Mouse (Mus musculus): ENCODE results near the gene Rev1. TPM values are rescaled to one million over a fixed set of nuclear protein-coding genes. Genes with fewer than 3 reads are reported as not detected.
A peak's percentile ranks its signal among the peaks of the same experiment; 100 is the strongest.

The Rev1 gene
- total and polyA plus RNA-seq, 3 experiments, result 22.9 to 25.7 (median 23.4) TPM

DNA sequence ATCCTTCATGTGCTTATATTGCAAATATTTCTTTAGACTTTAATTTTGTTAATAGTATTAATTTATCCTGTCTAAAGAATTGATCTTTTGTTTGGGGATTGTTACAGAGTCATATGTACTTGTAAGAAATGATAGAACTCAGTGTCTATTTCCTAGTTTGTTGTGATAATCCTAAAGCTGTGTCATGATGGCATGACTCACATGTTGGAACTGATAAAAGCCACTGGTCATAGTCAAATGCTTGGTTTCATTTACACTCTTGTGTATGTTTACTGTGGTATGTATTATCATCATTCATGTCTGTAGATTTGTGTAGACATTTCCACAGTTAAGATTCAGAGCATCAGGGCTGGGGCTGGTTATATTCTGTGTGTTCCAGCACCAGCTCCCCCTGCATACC, 117.1 kb downstream of the Rev1 start:
- H3K79me2 ChIP-seq (replicated peaks; ENCODE audit: control insufficient read depth, extremely low read depth, insufficient read depth, poor library complexity, severe bottlenecking), result peaks cover 62% of the 10 kb centered on the region
- in situ Hi-C loops (cut with MboI; ENCODE audit: low pct_ligation_motif_present, low pct_unique_long_range_greater_than_20kb, low sequenced_read_pairs) (no loop called here), dilution Hi-C loops (cut with MboI; ENCODE audit: extremely low pct_ligation_motif_present, extremely low pct_unique_long_range_greater_than_20kb, low sequenced_read_pairs) (no loop called here)
- H3K9ac ChIP-seq (ENCODE audit: insufficient read depth, low read depth), result no peak overlapping the region
- peak overlapping the region; percentile 38; the same call in 1 of the 2 replicates for H3K4me2 ChIP-seq (ENCODE audit: insufficient read depth, low read depth, poor library complexity, severe bottlenecking)
- peaks cover 12 to 58% of the 10 kb centered on the region in 2 experiments for H3K4me1 ChIP-seq (ENCODE audit: control insufficient read depth in 1 of 2, insufficient read depth in 2 of 2)
- H3K36me3 ChIP-seq (replicated peaks in 1 of 2; ENCODE audit: control insufficient read depth in 1 of 2, insufficient read depth in 1 of 2, low read length in 1 of 2), result peaks cover 0 to 13% of the 10 kb centered on the region in 2 experiments
- H3K27me3 ChIP-seq (replicated peaks), result no peaks in the 10 kb centered on the region
- no peak overlapping the region for H3K4me3 ChIP-seq (replicated peaks in 1 of 3; ENCODE audit: low read depth in 2 of 3, low read length in 2 of 3, poor library complexity in 1 of 3)
- no peaks in the 10 kb centered on the region for H3K9me3 ChIP-seq (replicated peaks; ENCODE audit: low read length)
- TF ChIP-seq POLR2AphosphoS2 (IDR thresholded peaks at IDR 0.05; ENCODE audit: low read depth, low read length) (no peak), EP300 (IDR thresholded peaks at IDR 0.05; ENCODE audit: low read length) (no peak), NRF1 (IDR thresholded peaks at IDR 0.05; ENCODE audit: low read depth, low read length) (no peak), MXI1 (IDR thresholded peaks at IDR 0.05; ENCODE audit: low read depth, low read length) (no peak), TBP (conservative IDR thresholded peaks at IDR 0.05; ENCODE audit: low read depth, low read length) (0 out of 2 replicates have a peak, but pooled peaks have one; percentile 4), BHLHE40 (IDR thresholded peaks at IDR 0.05; ENCODE audit: low read depth, low read length) (no peak)
- DNase-seq (ENCODE audit: extremely low read depth), result peak; percentile 23
- no peak overlapping the region for H3K27ac ChIP-seq (ENCODE audit: insufficient read depth, low read depth)

DNA sequence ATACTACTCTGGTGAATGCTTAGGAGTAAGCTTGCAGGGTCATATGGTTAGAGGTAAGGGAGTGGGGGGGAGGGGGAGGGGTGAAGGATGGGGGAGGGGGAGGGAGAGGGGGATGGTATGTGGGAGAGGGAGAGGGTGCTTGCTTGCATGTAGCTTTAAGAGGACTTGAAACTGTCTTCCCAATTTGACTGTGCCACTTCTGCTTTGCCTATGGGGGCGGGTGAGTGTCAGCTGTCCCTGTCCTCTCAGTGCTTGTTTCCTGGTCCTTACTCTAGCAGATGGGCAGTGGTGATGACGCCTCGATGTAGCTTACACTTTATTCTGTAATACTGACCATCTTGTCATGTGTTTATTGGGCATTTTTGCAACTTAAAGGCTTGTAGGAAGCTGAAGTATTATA, 117.5 kb downstream of the Rev1 start:
- Histone ChIP-seq H3K4me3 (replicated peaks in 1 of 3; ENCODE audit: low read depth in 2 of 3, low read length in 2 of 3, poor library complexity in 1 of 3) (peak overlapping the region in 1 of 3 experiments; percentile 36), H3K36me3 (replicated peaks in 1 of 2; ENCODE audit: control insufficient read depth in 1 of 2, insufficient read depth in 1 of 2, low read length in 1 of 2) (peaks cover 0 to 12% of the 10 kb centered on the region in 2 experiments), H3K4me2 (ENCODE audit: insufficient read depth, low read depth, poor library complexity, severe bottlenecking) (peak overlapping the region; percentile 98), H3K27ac (ENCODE audit: insufficient read depth, low read depth) (peak overlapping the region; percentile 62; the same call in 1 of the 2 replicates), H3K79me2 (replicated peaks; ENCODE audit: control insufficient read depth, extremely low read depth, insufficient read depth, poor library complexity, severe bottlenecking) (peaks cover 66% of the 10 kb centered on the region), H3K9ac (ENCODE audit: insufficient read depth, low read depth) (no peak overlapping the region), H3K4me1 (ENCODE audit: control insufficient read depth in 1 of 2, insufficient read depth in 2 of 2) (peaks cover 12 to 58% of the 10 kb centered on the region in 2 experiments), H3K27me3 (replicated peaks) (no peaks in the 10 kb centered on the region), H3K9me3 (replicated peaks; ENCODE audit: low read length) (no peaks in the 10 kb centered on the region)
- dilution Hi-C loops (cut with MboI; ENCODE audit: extremely low pct_ligation_motif_present, extremely low pct_unique_long_range_greater_than_20kb, low sequenced_read_pairs) (no loop called here), in situ Hi-C loops (cut with MboI; ENCODE audit: low pct_ligation_motif_present, low pct_unique_long_range_greater_than_20kb, low sequenced_read_pairs) (no loop called here)
- DNase-seq (ENCODE audit: extremely low read depth), result peak; percentile 72
- TF ChIP-seq ETS1 (conservative IDR thresholded peaks at IDR 0.05; ENCODE audit: low read depth, low read length), result peak; percentile 59
- peak; percentile 9; the same call in 1 of the 2 replicates for TF ChIP-seq BHLHE40 (IDR thresholded peaks at IDR 0.05; ENCODE audit: low read depth, low read length)
- no peak for TF ChIP-seq CTCF (conservative IDR thresholded peaks at IDR 0.05 in 1 of 2, IDR thresholded peaks at IDR 0.05 in 1 of 2; ENCODE audit: low read depth in 2 of 2, low read length in 2 of 2)
- no peak for TF ChIP-seq NRF1 (IDR thresholded peaks at IDR 0.05; ENCODE audit: low read depth, low read length)
- TF ChIP-seq JUND (conservative IDR thresholded peaks at IDR 0.05; ENCODE audit: low read depth, low read length), result no peak; the same call in 1 of the 2 replicates
- 0 out of 2 replicates have a peak, but pooled peaks have one; percentile 50 for TF ChIP-seq MEF2A (IDR thresholded peaks at IDR 0.05; ENCODE audit: borderline replicate concordance, low read depth, low read length)
- peak; percentile 70 for TF ChIP-seq MAZ (IDR thresholded peaks at IDR 0.05; ENCODE audit: low read depth, low read length)
- peak; percentile 43; the same call in 1 of the 2 replicates for TF ChIP-seq HCFC1 (IDR thresholded peaks at IDR 0.05; ENCODE audit: low read depth, low read length)
- TF ChIP-seq USF1 (IDR thresholded peaks at IDR 0.05; ENCODE audit: low read depth, low read length), result no peak
- peak; percentile 77 for TF ChIP-seq CHD2 (IDR thresholded peaks at IDR 0.05; ENCODE audit: low read length)
- no peak for TF ChIP-seq RAD21 (IDR thresholded peaks at IDR 0.05; ENCODE audit: low read depth, low read length)
- peak; percentile 37; the same call in 1 of the 2 replicates for TF ChIP-seq MAX (IDR thresholded peaks at IDR 0.05; ENCODE audit: low read length)
- no peak for TF ChIP-seq USF2 (conservative IDR thresholded peaks at IDR 0.05; ENCODE audit: low read depth, low read length)
- TF ChIP-seq SIN3A (IDR thresholded peaks at IDR 0.05; ENCODE audit: low read length), result peak; percentile 93
- TF ChIP-seq POLR2A (IDR thresholded peaks at IDR 0.05; ENCODE audit: low read depth, low read length), result 0 out of 2 replicates have a peak, but pooled peaks have one; percentile 38
- 0 out of 2 replicates have a peak, but pooled peaks have one; percentile 41 for TF ChIP-seq TBP (conservative IDR thresholded peaks at IDR 0.05; ENCODE audit: low read depth, low read length)
- no peak for TF ChIP-seq PAX5 (IDR thresholded peaks at IDR 0.05; ENCODE audit: low read length)
- TF ChIP-seq TCF12 (IDR thresholded peaks at IDR 0.05; ENCODE audit: low read depth, low read length), result 0 out of 2 replicates have a peak, but pooled peaks have one; percentile 39
- TF ChIP-seq ELF1 (IDR thresholded peaks at IDR 0.05; ENCODE audit: low read depth, low read length), result peak; percentile 60; the same call in 1 of the 2 replicates
- TF ChIP-seq RCOR1 (conservative IDR thresholded peaks at IDR 0.05; ENCODE audit: low read depth, low read length), result no peak
- peak; percentile 92 for TF ChIP-seq IRF4 (IDR thresholded peaks at IDR 0.05; ENCODE audit: low read depth, low read length)
- no peak for TF ChIP-seq NELFE (IDR thresholded peaks at IDR 0.05; ENCODE audit: low read depth, low read length)
- TF ChIP-seq EP300 (IDR thresholded peaks at IDR 0.05; ENCODE audit: low read length), result 0 out of 2 replicates have a peak, but pooled peaks have one; percentile 56

Measured in CH12.LX (cell line).